Comparison of ENCODE assay signal across 8 mouse cellular contexts in the genomic region with DNA sequence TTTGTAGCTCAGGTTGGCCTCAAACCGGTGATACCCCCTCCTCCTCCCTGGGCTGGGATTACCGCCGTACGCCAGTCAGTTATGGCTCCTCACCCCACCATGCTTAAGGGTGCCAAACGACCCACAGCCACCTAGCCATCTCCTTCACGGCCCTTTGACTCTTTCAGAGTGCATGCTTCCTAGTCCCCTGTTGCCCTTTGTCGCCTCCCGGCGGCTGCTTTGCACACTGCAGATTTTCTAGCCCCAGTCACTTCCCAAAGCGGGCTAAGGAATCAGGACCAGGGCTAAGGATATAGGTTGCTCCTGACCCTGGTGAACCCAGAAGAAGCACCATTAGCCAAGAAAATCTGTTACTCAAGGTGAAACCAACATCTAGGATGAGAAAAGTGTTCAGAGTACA. TPM values are rescaled to one million over a fixed set of nuclear protein-coding genes. Genes with fewer than 3 reads are reported as not detected.
DNase-seq lines count a peak whose midpoint lies in the region; ATAC-seq and TF ChIP-seq lines count a peak whose summit lies in the region.

No protein-coding gene starts in this region.

- peak; percentile 78 for TF ChIP-seq CTCF in heart, postnatal 0 days (IDR thresholded peaks at IDR 0.05; ENCODE audit: low read depth)
- peak; percentile 83 for TF ChIP-seq CTCF in lung, adult 2 months (IDR thresholded peaks at IDR 0.05; ENCODE audit: insufficient read depth, low read length)
- peak; percentile 75; the same call in 1 of the 2 replicates for TF ChIP-seq CTCF in spleen, adult 2 months (IDR thresholded peaks at IDR 0.05; ENCODE audit: extremely low read depth, insufficient read depth, insufficient read length, insufficient replicate concordance)

- TF ChIP-seq EP300 in heart, postnatal 0 days (IDR thresholded peaks at IDR 0.05; ENCODE audit: low read depth), result no peak

- no peak overlapping the region for H3K4me3 ChIP-seq in midbrain, embryonic 10.5 days
- no peak overlapping the region for H3K4me3 ChIP-seq in midbrain, embryonic 13.5 days (replicated peaks)
- no peak overlapping the region for H3K4me3 ChIP-seq in heart, postnatal 0 days (ENCODE audit: low read depth, low read length)
- H3K4me3 ChIP-seq in lung, adult 2 months (replicated peaks; ENCODE audit: extremely low read depth, low read depth, low read length), result no peak overlapping the region
- H3K4me3 ChIP-seq in spleen, adult 2 months (ENCODE audit: extremely low read depth, insufficient read depth, insufficient read length), result no peak overlapping the region
- no peak overlapping the region for H3K4me3 ChIP-seq in forebrain, embryonic 12.5 days (replicated peaks)

- no peak overlapping the region for H3K4me2 ChIP-seq in midbrain, embryonic 13.5 days (replicated peaks)
- H3K4me2 ChIP-seq in heart, postnatal 0 days (ENCODE audit: low read depth, low read length), result no peak overlapping the region
- H3K4me2 ChIP-seq in forebrain, embryonic 12.5 days, result no peak overlapping the region

- no peaks in the 10 kb centered on the region for H3K36me3 ChIP-seq in midbrain, embryonic 10.5 days
- H3K36me3 ChIP-seq in midbrain, embryonic 13.5 days, result no peaks in the 10 kb centered on the region
- H3K36me3 ChIP-seq in heart, postnatal 0 days (replicated peaks; ENCODE audit: control insufficient read depth, insufficient read depth, low read length), result no peaks in the 10 kb centered on the region
- no peaks in the 10 kb centered on the region for H3K36me3 ChIP-seq in spleen, adult 2 months (ENCODE audit: control insufficient read depth, insufficient read depth, low read length)
- no peaks in the 10 kb centered on the region for H3K36me3 ChIP-seq in forebrain, embryonic 12.5 days (replicated peaks)

- 34% methylated on average over 10 of the region's 10 CpGs for WGBS in midbrain, embryonic 10.5 days
- 40% methylated on average over 10 of the region's 10 CpGs for WGBS in midbrain, embryonic 13.5 days
- 30% methylated on average over 10 of the region's 10 CpGs for WGBS in heart, postnatal 0 days
- 33% methylated on average over 10 of the region's 10 CpGs for WGBS in lung, adult 2 months
- WGBS in spleen, adult 2 months, result 28% methylated on average over 10 of the region's 10 CpGs
- 42% methylated on average over 10 of the region's 10 CpGs for WGBS in forebrain, embryonic 12.5 days

- no peak for ATAC-seq in midbrain, embryonic 13.5 days
- no peak; the same call in 1 of the 2 replicates for ATAC-seq in heart, postnatal 0 days (ENCODE audit: insufficient read depth, low read depth)
- no peak for ATAC-seq in forebrain, embryonic 12.5 days (ENCODE audit: low FRiP score)

- DNase-seq in midbrain, embryonic 10.5 days (ENCODE audit: low spot score), result peak; percentile 35
- peak; percentile 51 for DNase-seq in T-cell, adult 2 months (ENCODE audit: low spot score)
- peak; percentile 51 for DNase-seq in cerebellum, adult 9-10 months
- peak; percentile 10 for DNase-seq in heart, postnatal 0 days (ENCODE audit: low spot score)
- DNase-seq in lung, adult 2 months, result peak; percentile 72
- peak in 1 of 2 experiments; percentile 43 for DNase-seq in spleen, adult 2 months (ENCODE audit: low read depth in 1 of 2, low spot score in 2 of 2)

- H3K27ac ChIP-seq in midbrain, embryonic 10.5 days (replicated peaks), result no peak overlapping the region
- H3K27ac ChIP-seq in midbrain, embryonic 13.5 days, result no peak overlapping the region
- H3K27ac ChIP-seq in heart, postnatal 0 days (ENCODE audit: low read depth), result no peak overlapping the region
- no peak overlapping the region for H3K27ac ChIP-seq in spleen, adult 2 months (ENCODE audit: insufficient read depth, low read length)
- H3K27ac ChIP-seq in forebrain, embryonic 12.5 days, result no peak overlapping the region

- peaks cover 3% of the 10 kb centered on the region for H3K9me3 ChIP-seq in midbrain, embryonic 10.5 days (replicated peaks)
- H3K9me3 ChIP-seq in midbrain, embryonic 13.5 days, result no peaks in the 10 kb centered on the region
- H3K9me3 ChIP-seq in heart, postnatal 0 days (replicated peaks; ENCODE audit: control insufficient read depth, low read length), result no peaks in the 10 kb centered on the region
- no peaks in the 10 kb centered on the region for H3K9me3 ChIP-seq in forebrain, embryonic 12.5 days

- TF ChIP-seq POLR2A in lung, adult 2 months (IDR thresholded peaks at IDR 0.05; ENCODE audit: borderline replicate concordance, extremely low read depth, low read depth, low read length), result no peak
- no peak for TF ChIP-seq POLR2A in spleen, adult 2 months (IDR thresholded peaks at IDR 0.05; ENCODE audit: low read depth, low read length)

- H3K4me1 ChIP-seq in midbrain, embryonic 10.5 days, result no peaks in the 10 kb centered on the region
- H3K4me1 ChIP-seq in midbrain, embryonic 13.5 days (replicated peaks), result no peaks in the 10 kb centered on the region
- no peaks in the 10 kb centered on the region for H3K4me1 ChIP-seq in heart, postnatal 0 days (ENCODE audit: control insufficient read depth, insufficient read depth)
- H3K4me1 ChIP-seq in lung, adult 2 months (ENCODE audit: control insufficient read depth, insufficient read depth, low read length), result no peaks in the 10 kb centered on the region
- no peaks in the 10 kb centered on the region for H3K4me1 ChIP-seq in spleen, adult 2 months (ENCODE audit: control insufficient read depth, insufficient read depth, insufficient read length)
- H3K4me1 ChIP-seq in forebrain, embryonic 12.5 days, result no peaks in the 10 kb centered on the region

- H3K27me3 ChIP-seq in midbrain, embryonic 10.5 days (ENCODE audit: low read depth, poor library complexity, severe bottlenecking), result no peaks in the 10 kb centered on the region
- no peaks in the 10 kb centered on the region for H3K27me3 ChIP-seq in midbrain, embryonic 13.5 days
- H3K27me3 ChIP-seq in heart, postnatal 0 days (ENCODE audit: control insufficient read depth, insufficient read depth, low read length), result no peaks in the 10 kb centered on the region
- no peaks in the 10 kb centered on the region for H3K27me3 ChIP-seq in spleen, adult 2 months (ENCODE audit: control insufficient read depth, insufficient read depth, low read length)
- H3K27me3 ChIP-seq in forebrain, embryonic 12.5 days, result no peaks in the 10 kb centered on the region

- no peak overlapping the region for H3K9ac ChIP-seq in midbrain, embryonic 13.5 days (replicated peaks)
- no peak overlapping the region for H3K9ac ChIP-seq in heart, postnatal 0 days (replicated peaks; ENCODE audit: low read depth, low read length)
- H3K9ac ChIP-seq in forebrain, embryonic 12.5 days, result no peak overlapping the region

RNA-seq across cellular contexts. Expression of a gene that starts 34.9 kb away (rescaled TPM):
- polyA plus RNA-seq in midbrain, embryonic 10.5 days (2016; fragmentation: Nextera tagmentation; extraction: Ambion mirVana), result 13.5 and 16.9 TPM in 2 replicates
- polyA plus RNA-seq in midbrain, embryonic 13.5 days (2015; fragmentation: Nextera tagmentation; extraction: Ambion mirVana), result 18.5 and 20.8 TPM in 2 replicates
- 21.3 and 37.1 TPM in 2 replicates for total RNA-seq in heart, postnatal 0 days (2014; rRNA removed; ENCODE audit: low replicate concordance)
- polyA plus RNA-seq in heart, postnatal 0 days (2015; fragmentation: Nextera tagmentation; extraction: Ambion mirVana), result 10.2 and 10.4 TPM in 2 replicates
- 50.1 and 53.7 TPM in 2 replicates for polyA plus RNA-seq in lung, adult 2 months (2012; rRNA removed)
- polyA plus RNA-seq in spleen, adult 2 months (2012; rRNA removed), result 22.4 and 29.4 TPM in 2 replicates
- polyA plus RNA-seq in forebrain, embryonic 12.5 days (2016; fragmentation: Nextera tagmentation; extraction: Ambion mirVana), result 16.9 and 17.4 TPM in 2 replicates

RNA-seq across cellular contexts. Expression of a gene that starts 44.6 kb away (rescaled TPM):
- polyA plus RNA-seq in midbrain, embryonic 10.5 days (2016; fragmentation: Nextera tagmentation; extraction: Ambion mirVana), result 136 and 158 TPM in 2 replicates
- polyA plus RNA-seq in midbrain, embryonic 13.5 days (2015; fragmentation: Nextera tagmentation; extraction: Ambion mirVana), result 89.5 and 98.1 TPM in 2 replicates
- total RNA-seq in heart, postnatal 0 days (2014; rRNA removed; ENCODE audit: low replicate concordance), result 6.6 and 21.8 TPM in 2 replicates
- polyA plus RNA-seq in heart, postnatal 0 days (2015; fragmentation: Nextera tagmentation; extraction: Ambion mirVana), result 44.3 and 51.3 TPM in 2 replicates
- polyA plus RNA-seq in lung, adult 2 months (2012; rRNA removed), result 32.4 and 40.9 TPM in 2 replicates
- polyA plus RNA-seq in spleen, adult 2 months (2012; rRNA removed), result 49.5 and 52.2 TPM in 2 replicates
- 147 and 151 TPM in 2 replicates for polyA plus RNA-seq in forebrain, embryonic 12.5 days (2016; fragmentation: Nextera tagmentation; extraction: Ambion mirVana)

RNA-seq across cellular contexts. Expression of a gene that starts 53.5 kb away (rescaled TPM):
- 1.9 and 2.0 TPM in 2 replicates for polyA plus RNA-seq in midbrain, embryonic 10.5 days (2016; fragmentation: Nextera tagmentation; extraction: Ambion mirVana)
- 3.8 and 4.3 TPM in 2 replicates for polyA plus RNA-seq in midbrain, embryonic 13.5 days (2015; fragmentation: Nextera tagmentation; extraction: Ambion mirVana)
- 6.5 and 18.2 TPM in 2 replicates for total RNA-seq in heart, postnatal 0 days (2014; rRNA removed; ENCODE audit: low replicate concordance)
- 1.4 and 1.6 TPM in 2 replicates for polyA plus RNA-seq in heart, postnatal 0 days (2015; fragmentation: Nextera tagmentation; extraction: Ambion mirVana)
- polyA plus RNA-seq in lung, adult 2 months (2012; rRNA removed), result 5.2 and 8.1 TPM in 2 replicates
- polyA plus RNA-seq in spleen, adult 2 months (2012; rRNA removed), result 2.4 and 3.5 TPM in 2 replicates
- 3.8 and 7.1 TPM in 2 replicates for polyA plus RNA-seq in forebrain, embryonic 12.5 days (2016; fragmentation: Nextera tagmentation; extraction: Ambion mirVana)
